Mouse (Mus musculus): ENCODE measurements around the gene Tcf7. TPM values are rescaled to one million over a fixed set of nuclear protein-coding genes. Genes with fewer than 3 reads are reported as not detected.

Gene Tcf7
- total RNA-seq, 2 experiments from 2014 or later: 5.3 to 7.1 TPM

DNA sequence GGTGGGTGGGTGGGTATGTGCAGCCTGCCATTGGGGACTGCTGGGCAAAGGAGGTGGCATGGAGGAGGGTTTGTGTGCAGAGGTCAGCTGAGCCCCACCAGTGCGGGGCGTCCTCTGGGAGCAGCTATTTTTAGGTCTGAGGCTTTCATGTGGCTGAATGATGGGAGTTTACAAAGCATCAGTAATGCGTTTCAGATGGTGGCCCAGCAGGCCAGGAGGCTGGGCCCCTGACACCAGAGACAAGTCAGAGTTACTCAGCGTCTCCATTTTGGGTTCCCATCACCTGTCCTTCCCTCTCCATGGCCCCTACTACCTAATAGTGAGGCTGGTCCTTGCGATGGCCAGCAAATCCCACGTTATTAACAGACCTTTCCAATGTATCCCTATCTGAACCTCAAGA lies 10.2 kb downstream of the Tcf7 start:
- intact Hi-C loops (cut with DNase I): no loop called here
- no peak for DNase-seq (ENCODE audit: low spot score in 2 of 2)

- DNase-seq (ENCODE audit: low spot score in 2 of 2): no peak
- intact Hi-C loops (cut with DNase I): no loop called here
Observed at GRCm38 (mm10) chr11:52271765-52272495, 10.9 kb downstream of the Tcf7 start.

- no peak for DNase-seq (ENCODE audit: low spot score in 2 of 2)
- intact Hi-C loops (cut with DNase I): no loop called here
Observed at GRCm38 (mm10) chr11:52269841-52270240, 13.0 kb downstream of the Tcf7 start.

DNA sequence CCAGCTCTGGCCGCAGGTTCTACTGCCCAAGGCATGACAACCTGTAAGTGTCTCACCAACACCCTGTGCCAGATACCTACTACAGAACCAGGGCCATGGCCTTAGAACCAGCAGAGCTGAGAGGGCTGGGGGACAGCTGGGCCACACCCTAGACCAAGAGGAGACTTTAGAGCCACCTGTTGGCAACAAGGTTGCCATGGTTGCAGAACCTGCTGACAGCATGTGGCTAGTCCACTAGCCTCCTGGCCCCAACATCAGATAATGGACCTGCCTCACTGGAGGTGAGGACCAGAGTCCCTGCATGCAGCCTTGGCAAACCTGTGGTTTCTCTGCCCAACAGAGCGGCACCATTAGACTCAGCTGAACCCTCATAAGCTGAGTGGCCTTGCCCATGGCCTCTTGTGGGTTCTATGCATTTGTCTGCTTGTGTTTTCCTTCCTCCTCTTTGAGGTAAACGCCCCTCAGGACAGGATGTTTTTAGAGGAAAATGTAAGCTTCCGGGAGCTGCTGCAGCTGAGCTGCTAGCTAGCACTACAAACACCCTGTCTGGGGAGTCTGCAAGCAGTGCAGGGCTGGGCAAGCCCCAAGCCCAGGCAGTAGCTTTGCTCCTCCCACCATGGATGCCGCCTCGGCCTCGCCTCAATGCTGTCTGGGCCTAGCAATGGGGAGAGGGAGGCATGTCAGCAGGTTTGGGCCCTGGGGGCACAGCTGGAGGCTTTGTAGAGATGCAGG lies 14.5 kb downstream of the Tcf7 start:
- no peak for DNase-seq (ENCODE audit: low spot score in 2 of 2)
- intact Hi-C loops (cut with DNase I): no loop called here

GRCm38 (mm10) chr11:52267271-52267670 lies 15.5 kb downstream of the Tcf7 start:
- intact Hi-C loops (cut with DNase I): no loop called here
- no peak for DNase-seq (ENCODE audit: low spot score in 2 of 2)

GRCm38 (mm10) chr11:52265616-52266307 lies 17.1 kb downstream of the Tcf7 start:
- intact Hi-C loops (cut with DNase I): no loop called here
- DNase-seq (ENCODE audit: low spot score in 2 of 2): no peak

DNA sequence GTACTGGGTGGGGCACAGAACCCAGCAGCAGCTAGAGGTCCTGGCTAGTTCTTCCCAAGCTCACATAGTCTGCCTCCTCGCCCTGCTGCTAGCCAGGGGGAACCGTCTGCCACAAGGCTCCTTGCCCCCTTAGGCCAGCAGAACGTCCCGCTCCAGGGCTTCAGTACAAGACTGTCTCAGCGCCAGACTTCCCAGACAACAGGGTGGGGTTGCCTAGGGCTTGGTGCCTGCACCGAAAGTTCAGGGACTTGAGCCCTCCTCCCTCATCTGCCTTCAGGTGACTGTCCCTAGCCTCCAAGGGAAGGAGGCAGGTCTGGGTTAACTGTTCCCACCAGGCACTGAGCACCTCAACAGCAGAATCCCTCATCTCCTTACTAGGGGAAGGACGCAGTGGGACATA lies 17.9 kb downstream of the Tcf7 start:
- no peak for DNase-seq (ENCODE audit: low spot score in 2 of 2)
- intact Hi-C loops (cut with DNase I): no loop called here

GRCm38 (mm10) chr11:52262338-52262737 lies 20.5 kb downstream of the Tcf7 start:
- intact Hi-C loops (cut with DNase I): no loop called here
- DNase-seq (ENCODE audit: low spot score in 2 of 2): no peak

DNA sequence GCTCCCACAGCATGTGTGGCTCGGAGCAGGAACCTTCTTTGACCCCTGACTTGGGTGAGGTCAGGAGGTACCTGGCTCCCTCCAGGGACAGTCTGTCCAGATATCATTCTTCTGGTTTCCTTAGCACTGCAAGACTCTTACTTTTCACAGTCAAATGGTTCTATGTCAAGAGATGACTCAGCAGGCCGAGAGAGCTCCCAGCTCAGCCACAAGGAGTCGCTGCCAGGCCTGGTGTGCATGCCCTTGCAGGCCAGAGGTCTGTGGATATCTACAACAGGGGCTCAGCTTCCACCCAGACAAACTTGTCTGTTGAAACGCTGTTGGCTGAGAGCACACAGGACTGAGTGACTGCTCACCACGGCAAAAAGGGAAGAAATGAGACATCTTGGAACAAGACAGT lies 20.9 kb downstream of the Tcf7 start:
- peak in 1 of 2 experiments; percentile 47 for DNase-seq (ENCODE audit: low spot score in 2 of 2)
- intact Hi-C loops (cut with DNase I): no loop called here

- intact Hi-C loops (cut with DNase I): no loop called here
Observed at GRCm38 (mm10) chr11:52260878-52261277, 21.9 kb downstream of the Tcf7 start.

DNA sequence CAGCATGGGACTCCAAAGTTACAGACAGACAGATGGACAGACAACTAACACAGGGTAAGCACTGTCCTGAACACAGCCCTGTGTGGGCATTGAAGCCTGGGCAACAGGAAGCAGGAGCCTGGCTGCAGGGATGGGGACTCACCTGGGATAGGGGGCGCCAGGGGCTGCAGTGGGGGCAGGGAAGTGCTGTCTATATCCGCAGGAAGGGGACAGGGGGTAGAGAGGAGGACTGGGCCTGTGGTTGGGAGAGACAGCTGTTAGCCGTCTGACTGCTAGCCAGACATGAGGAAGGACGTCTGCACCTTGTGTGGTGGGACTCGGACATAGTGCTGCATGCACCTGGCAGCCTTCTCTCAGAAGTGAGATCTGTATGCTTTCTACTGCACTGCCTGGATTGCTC lies 24.1 kb downstream of the Tcf7 start:
- no peak for DNase-seq (ENCODE audit: low spot score in 2 of 2)
- intact Hi-C loops (cut with DNase I): no loop called here

More at GRCm38 (mm10) chr11:52260878-52261277, 21.9 kb downstream of the Tcf7 start:
- DNase-seq (ENCODE audit: low spot score in 2 of 2): no peak

- DNase-seq (ENCODE audit: low spot score in 2 of 2): no peak
- intact Hi-C loops (cut with DNase I): no loop called here
Observed at GRCm38 (mm10) chr11:52257376-52257775, 25.4 kb downstream of the Tcf7 start.

- intact Hi-C loops (cut with DNase I): no loop called here
- no peak for DNase-seq (ENCODE audit: low spot score in 2 of 2)
Observed at GRCm38 (mm10) chr11:52255077-52255476, 27.7 kb downstream of the Tcf7 start.

GRCm38 (mm10) chr11:52253674-52254375 lies 29.0 kb downstream of the Tcf7 start:
- intact Hi-C loops (cut with DNase I): loop anchor here (5.0 kb wide), 2 partner anchors 43 to 88 kb away; no protein-coding TSS in a partner anchor

GRCm38 (mm10) chr11:52252692-52253091 lies 30.1 kb downstream of the Tcf7 start:
- no peak for DNase-seq (ENCODE audit: low spot score in 2 of 2)
- intact Hi-C loops (cut with DNase I): loop anchor here (5.0 kb wide), 2 partner anchors 45 to 90 kb away; no protein-coding TSS in a partner anchor

More at GRCm38 (mm10) chr11:52253674-52254375, 29.0 kb downstream of the Tcf7 start:
- DNase-seq (ENCODE audit: low spot score in 2 of 2): peak; percentile 62 to 68

DNA sequence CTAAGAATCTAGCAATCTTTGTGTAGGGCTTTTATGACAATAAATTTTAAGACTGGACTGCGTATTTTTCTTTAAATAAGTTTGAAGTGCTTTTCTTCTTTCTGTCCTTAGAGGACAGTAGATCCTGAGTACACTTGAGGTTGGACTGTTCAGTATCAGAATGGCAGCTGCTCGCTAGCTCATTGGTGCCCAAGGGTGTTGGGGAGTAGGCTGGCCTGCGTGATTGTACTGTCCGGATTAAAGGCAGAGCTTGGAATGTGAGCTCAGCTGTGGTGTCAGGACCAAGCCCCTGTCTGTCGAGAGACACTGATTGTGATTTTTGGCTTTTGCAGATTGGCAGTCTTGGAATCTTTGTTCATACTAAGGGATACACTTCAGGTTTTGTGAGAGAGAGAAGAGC lies 31.0 kb downstream of the Tcf7 start:
- intact Hi-C loops (cut with DNase I): loop anchor here (5.0 kb wide), 2 partner anchors 46 to 91 kb away; no protein-coding TSS in a partner anchor
- no peak for DNase-seq (ENCODE audit: low spot score in 2 of 2)

GRCm38 (mm10) chr11:52249452-52249851 lies 33.4 kb downstream of the Tcf7 start:
- intact Hi-C loops (cut with DNase I): no loop called here
- DNase-seq (ENCODE audit: low spot score in 2 of 2): no peak

DNA sequence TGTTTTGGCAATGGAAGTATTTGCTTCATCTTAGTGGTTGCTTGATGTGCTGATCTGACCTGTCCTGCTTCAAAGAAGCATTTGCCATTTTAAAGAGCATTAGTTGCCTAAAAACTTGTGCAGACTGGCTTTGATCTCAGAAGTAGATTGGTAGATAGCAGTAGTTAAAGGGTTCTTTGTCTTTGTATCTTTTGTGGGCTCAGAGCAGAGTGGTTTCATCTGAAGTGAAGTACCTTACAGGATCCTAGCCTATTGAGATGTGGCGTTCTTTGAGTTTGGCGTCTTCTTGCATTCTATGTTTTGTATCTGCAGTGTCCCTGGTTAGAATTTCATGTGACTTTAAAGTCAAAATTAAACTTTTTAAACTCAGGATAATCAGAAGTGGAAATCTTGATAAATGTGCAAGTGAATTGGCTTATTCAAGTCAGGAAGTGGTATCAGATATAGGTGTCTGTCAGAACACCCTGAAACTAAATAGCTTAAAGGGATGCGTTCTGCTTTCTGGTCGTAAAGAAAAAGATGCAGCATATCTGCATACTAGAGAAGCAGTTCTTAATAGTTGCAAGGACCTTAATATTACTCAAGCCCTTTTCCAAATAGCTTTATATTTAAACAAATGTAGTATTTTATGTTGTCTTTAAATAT lies 41.8 kb downstream of the Tcf7 start:
- no peak for DNase-seq (ENCODE audit: low spot score in 2 of 2)
- intact Hi-C loops (cut with DNase I): no loop called here

GRCm38 (mm10) chr11:52234509-52234908 lies 48.3 kb downstream of the Tcf7 start:
- intact Hi-C loops (cut with DNase I): no loop called here
- no peak for DNase-seq (ENCODE audit: low spot score in 2 of 2)
